Mouse (Mus musculus) gastrocnemius, postnatal 25 days (tissue): ENCODE measurements around the gene Psen2. TPM values are rescaled to one million over a fixed set of nuclear protein-coding genes. Genes with fewer than 3 reads are reported as not detected.

Source experiments
- total RNA-seq, 2 experiments: library from RNA; stranded (reverse); gene quantifications; 1 replicate in 1 of 2; 2 replicates in 1 of 2; pipeline ENCODE4 v1.2.3; 2021

Gene Psen2
- total RNA-seq, 2 experiments from 2014 or later, result 6.8 to 8.4 TPM

Other genes with a start within 250 kb of the Psen2 start
- gene Coq8a, start 63.8 kb downstream of the Psen2 start, total RNA-seq, result 100 to 1,000 TPM; 871 to 916 TPM
- 10 to 100 TPM; 16.0 to 18.0 TPM for gene Itpkb, start 67.0 kb upstream of the Psen2 start, total RNA-seq
- under 1 TPM; 0.43 to 0.49 TPM for gene Stum, start 220.1 kb upstream of the Psen2 start, total RNA-seq